Mouse (Mus musculus) forelimb bud, embryonic 11.5 days (tissue): ENCODE measurements around the gene Robo4.
A peak's percentile ranks its signal among the peaks of the same experiment; 100 is the strongest.

Experiments
- DNase-seq: peaks from one replicate; pipeline ENCODE4 v3.0.0-alpha.2; 2012; ENCODE audit warnings: low read depth, low spot score

The Robo4 gene

DNA sequence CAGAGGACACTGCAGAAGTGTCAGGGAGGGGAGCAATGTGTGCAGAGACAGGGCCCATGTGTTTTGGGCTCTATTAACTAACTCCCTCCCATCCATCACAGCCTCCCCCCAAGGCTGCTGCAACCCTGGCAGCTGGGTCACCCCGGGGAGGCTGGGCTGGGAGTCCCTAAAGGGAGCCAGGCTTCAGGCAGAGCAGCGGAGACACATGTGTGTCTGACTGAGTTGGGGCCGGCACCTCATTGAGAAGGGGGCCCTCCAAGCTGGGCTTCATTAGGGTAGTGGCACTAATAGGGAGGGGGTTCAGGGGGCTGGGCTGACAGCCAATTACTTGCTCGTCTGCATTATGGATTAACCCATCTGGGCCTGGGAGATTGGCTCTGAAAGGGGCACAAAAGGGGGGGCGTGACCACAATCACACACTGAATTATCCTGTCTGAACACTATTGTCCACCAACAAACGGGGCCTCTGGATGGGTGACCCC is 52.4 kb downstream of the Robo4 start:
- no peak for DNase-seq

DNA sequence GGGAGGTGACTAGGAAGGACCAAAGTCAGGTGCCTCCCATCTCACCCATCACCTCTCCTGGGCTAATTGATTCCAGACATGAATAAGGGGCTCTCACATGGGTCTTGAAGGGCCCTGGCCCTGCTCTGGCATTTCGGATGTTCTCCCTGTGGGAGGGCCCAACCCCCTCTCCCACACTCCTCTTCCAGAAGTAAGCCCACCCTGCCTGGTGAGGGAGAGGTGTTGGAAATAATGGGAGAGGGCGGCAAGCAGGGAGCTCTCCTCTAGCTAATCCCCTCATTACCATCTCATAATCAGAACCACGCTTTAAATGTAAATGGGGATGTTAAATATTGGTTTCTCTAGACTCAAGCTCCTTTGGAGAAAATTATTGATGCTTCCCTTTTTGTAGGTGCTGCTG is 53.3 kb downstream of the Robo4 start:
- no peak for DNase-seq

DNA sequence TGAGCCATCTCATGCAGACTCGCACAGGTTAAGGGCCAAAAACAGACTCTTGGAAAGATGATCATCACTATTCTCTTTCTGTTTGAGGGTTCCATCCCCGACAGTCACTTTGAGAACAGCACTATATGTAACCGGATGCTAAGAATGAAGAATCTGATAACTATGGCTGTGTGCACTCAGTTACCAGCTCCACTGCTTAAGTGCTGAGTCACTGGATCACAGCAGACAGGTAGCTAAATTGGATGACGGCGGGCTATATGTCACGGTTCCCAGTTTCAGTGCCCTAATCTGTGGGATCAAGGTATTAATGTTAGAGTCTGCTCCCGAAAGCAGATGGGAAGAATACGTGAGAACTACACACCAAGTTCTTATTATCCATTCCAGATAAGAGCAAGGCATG is 54.2 kb downstream of the Robo4 start:
- DNase-seq, result no peak

DNA sequence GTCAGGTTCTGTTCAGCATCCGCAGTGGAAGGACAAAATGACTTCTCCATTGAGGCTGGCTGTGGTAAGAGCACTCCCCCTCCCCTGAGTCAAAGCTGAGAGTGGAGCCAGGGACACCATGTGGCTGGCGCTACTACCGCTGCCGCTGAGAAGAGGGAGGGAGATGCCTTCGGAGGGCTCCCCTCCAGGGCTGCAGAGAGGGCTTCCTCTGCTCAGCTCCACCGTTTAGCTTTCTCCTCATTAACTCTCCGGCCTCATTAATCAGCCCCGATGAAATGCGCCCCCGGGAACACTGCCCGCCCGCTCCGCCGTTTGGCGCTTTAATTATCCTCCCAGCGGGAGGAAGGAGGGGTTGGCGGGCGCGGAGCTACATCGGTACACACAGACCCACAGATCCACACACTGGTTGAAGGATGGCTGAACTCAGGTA is 54.8 kb downstream of the Robo4 start:
- peak; percentile 49 for DNase-seq

DNA sequence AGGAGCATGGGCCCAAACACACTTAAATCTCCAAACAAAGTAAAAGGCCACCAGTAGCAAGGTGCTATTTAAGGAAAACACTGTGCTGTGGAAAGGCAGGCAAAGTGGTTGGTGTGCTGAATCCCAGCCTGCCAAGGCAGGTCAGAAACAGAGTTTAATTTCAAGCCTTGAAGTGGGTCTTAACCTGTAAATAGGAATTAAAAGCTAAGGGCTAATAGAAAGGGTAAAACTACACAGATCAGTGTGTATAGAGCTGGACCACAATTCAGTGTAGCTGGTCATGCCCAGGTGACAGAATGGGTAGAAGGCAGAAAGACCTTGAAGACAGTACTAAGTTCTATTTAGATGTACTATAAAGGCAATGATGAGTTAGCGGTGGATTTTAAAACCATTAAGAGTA is 55.5 kb downstream of the Robo4 start:
- no peak for DNase-seq

DNA sequence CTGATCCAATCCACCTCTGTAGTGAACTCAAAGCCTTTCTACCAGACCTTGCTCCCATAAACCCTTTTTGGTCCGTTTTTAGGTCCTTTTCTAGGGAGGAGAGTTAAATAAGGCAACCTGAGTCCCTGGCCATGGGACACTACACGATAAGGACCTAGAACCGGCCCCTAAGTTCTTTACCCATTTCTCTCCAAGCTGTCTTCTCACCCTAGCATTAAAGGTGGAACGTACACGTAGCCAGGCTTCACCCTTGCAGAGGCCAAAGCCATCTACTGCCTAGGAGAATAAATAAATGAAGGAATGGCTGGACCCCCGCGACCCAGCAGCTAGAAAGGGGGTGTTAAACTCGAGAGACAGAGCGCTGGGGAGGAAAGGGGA is 58.0 kb downstream of the Robo4 start:
- DNase-seq, result no peak

DNA sequence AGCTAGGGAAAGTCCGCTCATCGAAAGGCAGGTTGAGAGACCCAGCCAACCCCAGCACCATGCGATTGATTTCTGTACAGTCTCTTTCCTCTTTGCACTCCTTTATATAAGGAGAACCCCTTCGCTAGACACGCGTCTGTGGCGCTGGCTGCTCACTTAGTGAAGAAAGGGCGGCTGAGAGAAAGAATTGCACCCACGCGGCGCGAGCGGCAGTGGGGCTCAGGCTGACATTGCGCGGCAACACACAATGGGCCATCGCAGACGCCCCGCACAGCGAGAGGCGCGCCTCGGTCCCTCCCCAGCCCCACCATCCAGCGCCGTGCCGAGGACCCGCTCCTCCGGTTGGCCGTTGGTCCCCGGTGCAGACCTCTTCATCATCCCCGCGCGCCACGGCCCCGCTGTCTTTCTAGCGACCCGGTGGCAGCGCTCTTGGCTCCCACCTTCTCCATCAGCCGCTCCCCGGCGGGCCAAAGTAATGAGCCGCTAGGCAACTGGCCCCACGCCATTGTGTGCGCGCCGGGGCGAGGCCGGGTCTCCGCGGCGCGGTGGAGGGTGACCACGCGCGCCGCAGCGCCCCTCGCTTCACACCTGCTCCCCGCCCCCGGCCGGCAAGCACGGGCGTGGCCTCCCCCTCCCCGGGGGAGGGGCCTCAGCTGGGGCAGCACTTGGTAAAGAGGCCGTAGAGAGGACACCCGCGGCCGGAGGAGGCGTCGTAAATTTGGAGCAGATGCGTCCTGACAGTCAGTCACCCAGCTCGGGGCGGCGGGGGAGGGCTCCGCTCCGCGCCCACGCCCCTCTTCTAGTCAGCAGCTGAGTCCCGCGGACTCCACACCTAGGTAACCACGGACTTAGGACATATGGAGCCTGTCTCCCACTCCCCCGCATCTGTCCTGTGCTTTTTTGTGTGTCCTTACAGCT is 58.6 kb downstream of the Robo4 start:
- DNase-seq, result no peak

DNA sequence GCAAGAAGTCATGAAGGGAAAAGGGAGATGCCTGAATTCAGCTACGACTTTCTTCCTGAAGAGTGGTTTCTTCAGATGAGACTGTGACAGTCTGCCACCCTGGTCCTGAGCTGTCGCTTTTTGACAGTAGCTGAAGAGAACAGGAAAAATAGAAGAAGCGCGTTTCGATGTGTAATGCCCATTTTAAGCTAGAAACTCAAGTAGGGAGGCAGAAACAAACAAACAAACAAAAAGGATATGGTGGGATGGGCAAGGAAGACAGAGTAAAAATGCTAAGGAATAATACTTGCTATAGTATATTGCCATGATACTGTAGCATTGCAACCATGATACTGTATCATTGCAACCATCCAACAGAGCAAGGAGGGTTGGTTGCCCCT is 59.3 kb downstream of the Robo4 start:
- no peak for DNase-seq

DNA sequence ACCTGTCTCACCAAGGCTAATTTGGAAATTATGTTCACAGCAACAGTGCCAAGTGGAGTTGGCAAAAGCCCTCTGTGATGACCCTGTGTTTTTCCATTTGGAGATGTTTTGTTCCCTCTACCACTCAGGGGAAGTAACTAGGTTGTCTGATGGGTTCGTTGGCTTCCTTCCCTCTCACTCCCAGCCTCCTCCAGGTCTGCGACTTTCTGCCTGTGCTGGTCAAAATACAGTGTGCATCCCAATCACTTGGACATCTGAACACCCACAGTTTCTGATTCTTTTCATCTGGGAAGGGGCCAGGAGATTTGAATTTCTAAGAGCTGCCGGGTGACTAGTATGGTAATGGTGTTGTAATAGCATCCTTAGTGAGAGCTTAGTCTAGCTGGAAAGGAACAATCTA is 59.9 kb downstream of the Robo4 start:
- no peak for DNase-seq

DNA sequence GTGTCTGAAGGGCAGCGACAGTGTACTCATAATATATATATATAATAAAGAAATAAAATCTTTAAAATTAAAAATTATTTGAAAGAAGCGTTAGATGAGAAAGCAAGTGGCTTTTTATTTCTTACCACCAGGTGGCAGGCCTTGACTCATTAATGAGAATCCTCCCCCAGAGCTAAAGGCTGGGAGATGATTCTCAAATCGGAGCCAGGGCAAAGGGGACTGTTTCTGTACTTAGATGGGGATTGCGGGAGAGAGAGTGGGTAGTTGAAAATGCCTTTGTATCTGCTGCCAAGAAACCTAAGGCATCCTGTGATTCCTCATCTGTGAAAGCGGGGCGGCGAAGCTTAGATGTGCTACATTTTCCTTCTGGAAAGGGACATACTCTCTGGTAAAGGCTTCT is 61.1 kb downstream of the Robo4 start:
- DNase-seq, result peak; percentile 40
